Comparison of ENCODE assay signal across 27 mouse cellular contexts in the genomic region with DNA sequence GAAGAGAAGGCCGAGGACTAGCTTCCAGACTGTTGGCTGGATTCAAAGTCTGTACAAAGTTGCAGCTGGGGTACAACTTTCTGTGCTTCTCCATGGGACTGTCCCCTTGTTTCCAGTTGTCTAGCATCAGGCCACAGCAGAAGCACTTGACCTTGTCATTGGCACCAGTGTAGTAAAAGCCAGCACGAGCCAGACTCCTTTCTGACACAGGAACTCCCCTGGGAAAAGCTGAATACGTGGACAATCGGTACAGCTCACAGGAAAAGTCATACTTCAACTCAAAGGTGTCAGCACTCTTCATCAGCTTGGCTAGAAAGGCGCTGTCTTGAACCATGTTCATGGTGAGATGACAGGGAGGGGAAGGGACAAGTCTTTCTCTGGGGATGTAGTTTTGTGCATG.
"Had no signal": no experiment of that assay in that cellular context is flagged by ENCODE, and none has a peak within 500 bp of the region (broad histone marks: within the 10 kb centered on the region; RNA-seq: fewer than 3 reads in every experiment).

No protein-coding gene starts in this region.

- H3K4me2 ChIP-seq: embryonic facial prominence, embryonic 12.5 days; embryonic facial prominence, embryonic 13.5 days; embryonic facial prominence, embryonic 15.5 days; forebrain, embryonic 12.5 days; forebrain, embryonic 13.5 days; forebrain, embryonic 15.5 days had no signal

- H3K9ac ChIP-seq: embryonic facial prominence, embryonic 12.5 days; embryonic facial prominence, embryonic 13.5 days; embryonic facial prominence, embryonic 15.5 days; forebrain, embryonic 12.5 days; forebrain, embryonic 13.5 days; forebrain, embryonic 15.5 days; forebrain, postnatal 0 days had no signal

- H3K4me3 ChIP-seq: embryonic facial prominence, embryonic 10.5 days; embryonic facial prominence, embryonic 12.5 days; embryonic facial prominence, embryonic 13.5 days; embryonic facial prominence, embryonic 15.5 days; erythroblast, embryonic 14.5 days; forebrain, embryonic 10.5 days; forebrain, embryonic 12.5 days; forebrain, embryonic 13.5 days; forebrain, embryonic 15.5 days; gastrocnemius, adult 2 months; heart, adult 2 months; heart, embryonic 10.5 days had no signal

- DNase-seq: cerebellum, adult 8-10 months; cerebellum, adult 9-10 months; cerebellum, adult 9-11 months; cerebellum, postnatal 10 days; cerebellum, postnatal 14 days; cerebellum, postnatal 25 days; cerebellum, postnatal 36 days; embryo, embryonic 11 days; forebrain, postnatal 0 days; gastrocnemius, adult 2 months; gastrocnemius, postnatal 10 days; gastrocnemius, postnatal 14 days; gastrocnemius, postnatal 25 days; gastrocnemius, postnatal 36 days; heart, adult 18-20 months; heart, adult 2 months had no signal

- H3K4me1 ChIP-seq: embryonic facial prominence, embryonic 10.5 days; embryonic facial prominence, embryonic 12.5 days; embryonic facial prominence, embryonic 13.5 days; embryonic facial prominence, embryonic 15.5 days; forebrain, embryonic 10.5 days; forebrain, embryonic 12.5 days; forebrain, embryonic 13.5 days; forebrain, embryonic 15.5 days; heart, embryonic 10.5 days had no signal

- ATAC-seq: forebrain, embryonic 13.5 days; forebrain, embryonic 14.5 days; forebrain, embryonic 15.5 days; forebrain, postnatal 0 days had no signal

- H3K9me3 ChIP-seq: embryonic facial prominence, embryonic 10.5 days; embryonic facial prominence, embryonic 12.5 days; embryonic facial prominence, embryonic 13.5 days; embryonic facial prominence, embryonic 15.5 days; forebrain, embryonic 10.5 days; forebrain, embryonic 12.5 days; forebrain, embryonic 15.5 days; heart, embryonic 10.5 days had no signal

- H3K27me3 ChIP-seq: embryonic facial prominence, embryonic 12.5 days; embryonic facial prominence, embryonic 13.5 days; embryonic facial prominence, embryonic 15.5 days; forebrain, embryonic 12.5 days; forebrain, embryonic 13.5 days; forebrain, embryonic 15.5 days had no signal

- H3K36me3 ChIP-seq: embryonic facial prominence, embryonic 10.5 days; embryonic facial prominence, embryonic 12.5 days; forebrain, embryonic 10.5 days; forebrain, embryonic 12.5 days; forebrain, embryonic 15.5 days had no signal

- H3K27ac ChIP-seq: embryonic facial prominence, embryonic 10.5 days; embryonic facial prominence, embryonic 12.5 days; embryonic facial prominence, embryonic 13.5 days; embryonic facial prominence, embryonic 15.5 days; forebrain, embryonic 10.5 days; forebrain, embryonic 12.5 days; forebrain, embryonic 13.5 days; forebrain, embryonic 15.5 days; gastrocnemius, adult 2 months; heart, adult 2 months; heart, embryonic 10.5 days had no signal
